Mouse (Mus musculus): ENCODE measurements around the gene Anxa9. TPM values are rescaled to one million over a fixed set of nuclear protein-coding genes. Genes with fewer than 3 reads are reported as not detected.

Gene Anxa9
- total and polyA plus RNA-seq, 3 experiments, result 1.5 to 4.1 (median 2.5) TPM

DNA sequence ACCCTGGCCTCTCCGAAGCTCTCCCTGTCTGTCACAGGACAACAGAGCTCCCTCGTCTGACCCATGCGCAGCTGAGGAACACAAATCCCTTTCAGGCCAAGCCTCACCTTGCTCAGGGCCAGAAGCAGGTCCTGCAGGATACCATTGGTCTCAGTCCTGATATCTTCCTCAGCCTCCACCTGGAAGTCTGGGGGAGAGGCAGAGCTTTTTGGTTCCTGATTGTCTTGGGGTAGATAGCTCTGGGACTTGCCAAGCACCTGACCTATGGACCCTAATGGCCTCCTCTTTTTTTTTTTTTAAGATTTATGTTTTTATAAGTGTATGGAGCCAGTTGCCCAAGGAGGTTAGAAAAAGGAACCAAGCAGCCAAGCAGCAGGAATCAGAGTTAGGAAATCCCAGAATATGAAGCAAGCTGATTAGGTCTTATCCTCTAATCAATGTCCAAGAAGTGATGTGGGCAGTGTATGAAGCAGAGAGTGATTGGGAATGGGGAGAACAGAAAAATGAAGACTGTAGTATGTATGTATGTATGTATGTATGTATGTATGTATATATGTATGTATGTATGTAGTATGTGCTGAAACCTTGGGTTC lies 5.7 kb downstream of the Anxa9 start:
- Histone ChIP-seq H3K36me3 (replicated peaks in 1 of 2; ENCODE audit: control insufficient read depth in 1 of 2, insufficient read depth in 1 of 2, low read length in 1 of 2) (peaks cover 4 to 65% of the 10 kb centered on the region in 2 experiments), H3K4me2 (ENCODE audit: insufficient read depth, low read depth, poor library complexity, severe bottlenecking) (no peak overlapping the region), H3K27ac (ENCODE audit: insufficient read depth, low read depth) (no peak overlapping the region), H3K27me3 (replicated peaks) (no peaks in the 10 kb centered on the region), H3K79me2 (replicated peaks; ENCODE audit: control insufficient read depth, extremely low read depth, insufficient read depth, poor library complexity, severe bottlenecking) (no peaks in the 10 kb centered on the region), H3K4me3 (replicated peaks in 1 of 3; ENCODE audit: low read depth in 2 of 3, low read length in 2 of 3, poor library complexity in 1 of 3) (no peak overlapping the region), H3K9ac (ENCODE audit: insufficient read depth, low read depth) (no peak overlapping the region), H3K4me1 (ENCODE audit: control insufficient read depth in 1 of 2, insufficient read depth in 2 of 2) (peaks cover 0 to 2% of the 10 kb centered on the region in 2 experiments; a peak in 1 of 4 replicates), H3K9me3 (replicated peaks; ENCODE audit: low read length) (no peaks in the 10 kb centered on the region)
- no peak for DNase-seq (ENCODE audit: extremely low read depth)
- dilution Hi-C loops (cut with MboI; ENCODE audit: extremely low pct_ligation_motif_present, extremely low pct_unique_long_range_greater_than_20kb, low sequenced_read_pairs), result no loop called here
- TF ChIP-seq EP300 (IDR thresholded peaks at IDR 0.05; ENCODE audit: low read length) (no peak), CHD1 (IDR thresholded peaks at IDR 0.05; ENCODE audit: low read depth, low read length) (no peak), TBP (conservative IDR thresholded peaks at IDR 0.05; ENCODE audit: low read depth, low read length) (no peak), RCOR1 (conservative IDR thresholded peaks at IDR 0.05; ENCODE audit: low read depth, low read length) (no peak), KAT2A (IDR thresholded peaks at IDR 0.05; ENCODE audit: insufficient replicate concordance, low read length) (no peak), CHD2 (IDR thresholded peaks at IDR 0.05; ENCODE audit: low read length) (no peak), ZNF384 (IDR thresholded peaks at IDR 0.05; ENCODE audit: low read depth, low read length) (no peak), POLR2AphosphoS2 (IDR thresholded peaks at IDR 0.05; ENCODE audit: low read depth, low read length) (no peak), ZC3H11A (IDR thresholded peaks at IDR 0.05; ENCODE audit: low read depth, low read length) (no peak), RAD21 (IDR thresholded peaks at IDR 0.05; ENCODE audit: low read depth, low read length) (no peak)
- in situ Hi-C loops (cut with MboI; ENCODE audit: low pct_ligation_motif_present, low pct_unique_long_range_greater_than_20kb, low sequenced_read_pairs), result no loop called here

DNA sequence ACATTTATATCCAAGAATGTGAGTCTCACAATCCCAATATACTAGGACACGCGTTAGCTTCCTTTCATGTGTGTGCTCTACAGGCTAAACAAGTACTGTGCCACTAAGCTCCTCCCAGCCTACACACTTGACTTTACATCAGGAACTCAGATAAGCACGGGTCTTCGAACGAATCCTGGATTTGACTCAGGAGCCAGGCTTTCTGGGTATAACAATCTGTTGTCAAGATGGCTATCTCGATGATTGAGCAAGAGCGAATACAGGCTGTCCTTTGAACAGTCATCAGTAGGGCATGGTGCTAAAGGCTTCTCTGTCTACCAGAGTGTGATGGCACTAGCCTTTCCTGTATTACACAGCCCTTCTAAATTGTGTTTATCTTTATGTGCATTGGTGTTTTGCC lies 9.0 kb downstream of the Anxa9 start:
- no peak overlapping the region for H3K9ac ChIP-seq (ENCODE audit: insufficient read depth, low read depth)
- no peak for DNase-seq (ENCODE audit: extremely low read depth)
- dilution Hi-C loops (cut with MboI; ENCODE audit: extremely low pct_ligation_motif_present, extremely low pct_unique_long_range_greater_than_20kb, low sequenced_read_pairs), result no loop called here
- H3K27me3 ChIP-seq (replicated peaks), result no peaks in the 10 kb centered on the region
- no peak for TF ChIP-seq RCOR1 (conservative IDR thresholded peaks at IDR 0.05; ENCODE audit: low read depth, low read length)
- no peak for TF ChIP-seq GABPA (IDR thresholded peaks at IDR 0.05; ENCODE audit: insufficient replicate concordance, low read depth, low read length)
- no peak for TF ChIP-seq UBTF (IDR thresholded peaks at IDR 0.05; ENCODE audit: low read depth, low read length)
- no peak for TF ChIP-seq ELF1 (IDR thresholded peaks at IDR 0.05; ENCODE audit: low read depth, low read length)
- TF ChIP-seq NELFE (IDR thresholded peaks at IDR 0.05; ENCODE audit: low read depth, low read length), result no peak
- no peak for TF ChIP-seq CHD2 (IDR thresholded peaks at IDR 0.05; ENCODE audit: low read length)
- TF ChIP-seq SIN3A (IDR thresholded peaks at IDR 0.05; ENCODE audit: low read length), result no peak
- TF ChIP-seq ZNF384 (IDR thresholded peaks at IDR 0.05; ENCODE audit: low read depth, low read length), result no peak
- no peak for TF ChIP-seq TCF12 (IDR thresholded peaks at IDR 0.05; ENCODE audit: low read depth, low read length)
- no peak for TF ChIP-seq RAD21 (IDR thresholded peaks at IDR 0.05; ENCODE audit: low read depth, low read length)
- no peak for TF ChIP-seq SMC3 (IDR thresholded peaks at IDR 0.05; ENCODE audit: low read depth, low read length)
- TF ChIP-seq JUN (IDR thresholded peaks at IDR 0.05; ENCODE audit: insufficient read depth, low read depth, low read length), result no peak
- no peak for TF ChIP-seq PAX5 (IDR thresholded peaks at IDR 0.05; ENCODE audit: low read length)
- TF ChIP-seq USF1 (IDR thresholded peaks at IDR 0.05; ENCODE audit: low read depth, low read length), result no peak
- TF ChIP-seq ZC3H11A (IDR thresholded peaks at IDR 0.05; ENCODE audit: low read depth, low read length), result no peak
- no peak overlapping the region for H3K27ac ChIP-seq (ENCODE audit: insufficient read depth, low read depth)
- H3K4me1 ChIP-seq (ENCODE audit: control insufficient read depth in 1 of 2, insufficient read depth in 2 of 2), result peaks cover 0 to 16% of the 10 kb centered on the region in 2 experiments; a peak in 3 of 4 replicates
- no peak overlapping the region for H3K4me3 ChIP-seq (replicated peaks in 1 of 3; ENCODE audit: low read depth in 2 of 3, low read length in 2 of 3, poor library complexity in 1 of 3)
- H3K36me3 ChIP-seq (replicated peaks in 1 of 2; ENCODE audit: control insufficient read depth in 1 of 2, insufficient read depth in 1 of 2, low read length in 1 of 2), result peaks cover 21 to 74% of the 10 kb centered on the region in 2 experiments
- H3K79me2 ChIP-seq (replicated peaks; ENCODE audit: control insufficient read depth, extremely low read depth, insufficient read depth, poor library complexity, severe bottlenecking), result no peaks in the 10 kb centered on the region
- H3K9me3 ChIP-seq (replicated peaks; ENCODE audit: low read length), result no peaks in the 10 kb centered on the region
- H3K4me2 ChIP-seq (ENCODE audit: insufficient read depth, low read depth, poor library complexity, severe bottlenecking), result no peak overlapping the region
- in situ Hi-C loops (cut with MboI; ENCODE audit: low pct_ligation_motif_present, low pct_unique_long_range_greater_than_20kb, low sequenced_read_pairs), result no loop called here

All from CH12.LX (cell line).